Mouse (Mus musculus): ENCODE results near the gene Cdc14a.

Cdc14a gene

GRCm38 (mm10) chr3:116423353-116424159 lies at the start of gene Cdc14a:
Cdc14a (minus strand) TSS chr3:116424032.
- in situ Hi-C loops (cut with MboI) = loop anchor here (10.0 kb wide), 1 partner anchor 71 kb away; no protein-coding TSS in a partner anchor

- in situ Hi-C loops (cut with MboI) = no loop called here
These were observed 41.9 kb upstream of the Cdc14a start for GRCm38 (mm10) chr3:116465709-116466108.

GRCm38 (mm10) chr3:116464318-116464717 lies 40.5 kb upstream of the Cdc14a start:
- in situ Hi-C loops (cut with MboI) = no loop called here

- in situ Hi-C loops (cut with MboI) = no loop called here
These were observed 37.2 kb upstream of the Cdc14a start for GRCm38 (mm10) chr3:116461053-116461452.

- in situ Hi-C loops (cut with MboI) = no loop called here
These were observed 30.7 kb upstream of the Cdc14a start for GRCm38 (mm10) chr3:116454529-116454928.

GRCm38 (mm10) chr3:116450741-116451140 lies 26.9 kb upstream of the Cdc14a start:
- in situ Hi-C loops (cut with MboI) = no loop called here

- in situ Hi-C loops (cut with MboI) = no loop called here
These were observed 20.5 kb upstream of the Cdc14a start for GRCm38 (mm10) chr3:116444327-116444726.

GRCm38 (mm10) chr3:116442788-116443187 lies 19.0 kb upstream of the Cdc14a start:
- in situ Hi-C loops (cut with MboI) = no loop called here

- in situ Hi-C loops (cut with MboI) = no loop called here
These were observed 17.8 kb upstream of the Cdc14a start for GRCm38 (mm10) chr3:116441518-116442205.

GRCm38 (mm10) chr3:116440066-116440997 lies 16.5 kb upstream of the Cdc14a start:
- in situ Hi-C loops (cut with MboI) = no loop called here

GRCm38 (mm10) chr3:116436811-116437601 lies 13.2 kb upstream of the Cdc14a start:
- in situ Hi-C loops (cut with MboI) = no loop called here

GRCm38 (mm10) chr3:116436113-116436512 lies 12.3 kb upstream of the Cdc14a start:
- in situ Hi-C loops (cut with MboI) = no loop called here

- in situ Hi-C loops (cut with MboI) = no loop called here
These were observed 10.9 kb upstream of the Cdc14a start for GRCm38 (mm10) chr3:116434757-116435156.

GRCm38 (mm10) chr3:116425901-116426300 lies 2.1 kb upstream of the Cdc14a start:
- in situ Hi-C loops (cut with MboI) = loop anchor here (10.0 kb wide), 1 partner anchor 69 kb away; no protein-coding TSS in a partner anchor

GRCm38 (mm10) chr3:116424973-116425284 lies 1.1 kb upstream of the Cdc14a start:
- in situ Hi-C loops (cut with MboI) = loop anchor here (10.0 kb wide), 1 partner anchor 70 kb away; no protein-coding TSS in a partner anchor

- in situ Hi-C loops (cut with MboI) = loop anchor here (10.0 kb wide), 1 partner anchor 70 kb away; no protein-coding TSS in a partner anchor
These were observed 534 bp upstream of the Cdc14a start for GRCm38 (mm10) chr3:116424160-116424972.

GRCm38 (mm10) chr3:116422795-116423352 lies 958 bp downstream of the Cdc14a start:
- in situ Hi-C loops (cut with MboI) = loop anchor here (10.0 kb wide), 1 partner anchor 72 kb away; no protein-coding TSS in a partner anchor

- in situ Hi-C loops (cut with MboI) = loop anchor here (10.0 kb wide), 1 partner anchor 73 kb away; no protein-coding TSS in a partner anchor
These were observed 1.8 kb downstream of the Cdc14a start for GRCm38 (mm10) chr3:116422074-116422473.

- in situ Hi-C loops (cut with MboI) = loop anchor here (10.0 kb wide), 1 partner anchor 74 kb away; no protein-coding TSS in a partner anchor
These were observed 2.7 kb downstream of the Cdc14a start for GRCm38 (mm10) chr3:116421121-116421520.

GRCm38 (mm10) chr3:116419791-116420190 lies 4.0 kb downstream of the Cdc14a start:
- in situ Hi-C loops (cut with MboI) = loop anchor here (10.0 kb wide), 1 partner anchor 75 kb away; no protein-coding TSS in a partner anchor

Data from mature B cell (primary cell).